Mouse (Mus musculus): ENCODE data around the gene Nup107. TPM values are rescaled to one million over a fixed set of nuclear protein-coding genes. Genes with fewer than 3 reads are reported as not detected.
"Not testable (repeated sequence)": the region's sequence is repeated elsewhere in the genome, so short reads cannot be mapped to it uniquely, and the experiment has no call there.

Gene Nup107
- polyA plus RNA-seq, 1 experiment from 2014 or later: 35.6 TPM

DNA sequence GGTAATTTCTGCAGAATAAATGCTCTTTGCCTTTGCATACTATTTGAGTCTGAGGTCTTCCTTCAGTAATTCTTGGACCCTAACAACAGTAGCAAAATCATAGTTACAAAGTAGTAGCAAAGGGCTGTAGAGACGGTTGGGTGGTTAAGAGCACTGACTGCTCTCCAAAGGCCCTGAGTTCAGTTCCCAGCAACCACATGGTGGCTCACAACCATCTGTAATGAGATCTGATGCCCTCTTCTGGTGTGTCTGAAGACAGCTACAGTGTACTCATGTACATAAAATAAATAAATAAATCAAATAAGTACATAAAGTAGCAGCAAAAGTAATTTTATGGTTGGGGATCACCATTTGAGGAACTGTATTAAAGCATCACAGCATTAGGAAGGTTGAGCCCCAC is 76.9 kb downstream of the Nup107 start:
- H3K4me3 ChIP-seq; H3K9me3 ChIP-seq (replicated peaks); H3K9ac ChIP-seq; H3K27me3 ChIP-seq; H3K4me2 ChIP-seq; H3K36me3 ChIP-seq; ATAC-seq (replicated peaks; ENCODE audit: insufficient number of reproducible peaks, insufficient read depth, low FRiP score, low read depth); H3K27ac ChIP-seq: not testable (repeated sequence)
- peaks cover 18% of the 10 kb centered on the region for H3K4me1 ChIP-seq (replicated peaks)
- 96% methylated on average over 1 of the region's 1 CpGs for WGBS

DNA sequence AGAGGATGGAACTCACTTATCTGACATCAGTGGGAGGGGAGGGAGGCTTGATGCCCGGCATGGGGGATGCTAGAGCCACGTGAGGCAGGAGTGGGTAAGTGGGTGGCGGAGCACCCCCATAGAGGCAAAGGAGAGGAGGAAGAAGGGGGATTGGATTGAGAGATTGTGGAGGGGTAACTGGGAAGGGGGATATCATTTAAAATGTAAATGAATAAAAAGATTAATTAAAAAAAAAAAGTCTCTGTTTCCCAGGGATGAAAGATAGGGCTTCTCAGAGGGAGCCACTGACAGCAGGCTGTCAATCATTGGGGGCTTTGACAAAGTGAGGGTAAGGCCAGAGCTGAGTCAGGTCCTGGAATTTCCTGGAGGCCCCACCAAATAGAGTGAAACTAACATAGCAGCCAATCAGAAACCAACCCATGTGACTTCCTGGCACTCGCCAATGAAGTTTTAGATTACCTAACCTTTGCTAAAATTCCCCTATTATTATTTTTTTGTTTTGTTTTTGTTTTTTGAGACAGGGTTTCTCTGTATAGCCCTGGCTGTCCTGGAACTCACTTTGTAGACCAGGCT is 77.5 kb downstream of the Nup107 start:
- H3K4me1 ChIP-seq (replicated peaks): peaks cover 18% of the 10 kb centered on the region
- H3K4me2 ChIP-seq: no peak overlapping the region
- H3K36me3 ChIP-seq: no peaks in the 10 kb centered on the region
- 65% methylated on average over 4 of the region's 4 CpGs for WGBS
- H3K9me3 ChIP-seq (replicated peaks): no peaks in the 10 kb centered on the region
- H3K27me3 ChIP-seq: no peaks in the 10 kb centered on the region
- ATAC-seq (replicated peaks; ENCODE audit: insufficient number of reproducible peaks, insufficient read depth, low FRiP score, low read depth): no peak
- H3K4me3 ChIP-seq: no peak overlapping the region
- H3K9ac ChIP-seq: no peak overlapping the region
- no peak overlapping the region for H3K27ac ChIP-seq

DNA sequence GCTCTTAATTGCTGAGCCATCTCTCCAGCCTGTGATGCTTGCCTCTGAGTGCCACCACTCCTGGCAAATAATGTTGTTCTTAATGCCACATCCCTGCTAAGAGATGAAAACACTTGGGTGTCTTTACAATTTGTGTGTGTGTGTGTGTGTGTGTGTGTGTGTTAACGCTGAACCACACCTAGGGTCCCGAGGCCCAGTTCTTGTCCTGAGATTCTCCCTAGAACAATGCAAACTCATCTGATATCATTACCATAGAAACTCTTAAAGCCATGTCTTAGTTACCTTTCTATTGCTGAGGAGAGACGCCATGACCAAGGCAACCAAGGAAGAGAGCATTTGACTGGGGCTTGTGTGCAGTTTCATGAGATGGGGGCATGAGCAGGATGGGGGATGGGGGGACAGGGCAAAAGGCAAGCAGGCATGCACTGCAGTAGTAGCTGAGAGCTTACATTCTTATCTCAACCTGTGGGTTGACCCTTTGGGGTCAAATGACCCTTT is 78.4 kb downstream of the Nup107 start:
- no peak for ATAC-seq (replicated peaks; ENCODE audit: insufficient number of reproducible peaks, insufficient read depth, low FRiP score, low read depth)
- Histone ChIP-seq H3K4me2 (no peak overlapping the region), H3K9me3 (replicated peaks) (no peaks in the 10 kb centered on the region), H3K9ac (no peak overlapping the region), H3K27ac (no peak overlapping the region), H3K4me3 (no peak overlapping the region), H3K4me1 (replicated peaks) (peaks cover 20% of the 10 kb centered on the region), H3K27me3 (no peaks in the 10 kb centered on the region), H3K36me3 (no peaks in the 10 kb centered on the region)
- WGBS: 83% methylated on average over 3 of the region's 3 CpGs

DNA sequence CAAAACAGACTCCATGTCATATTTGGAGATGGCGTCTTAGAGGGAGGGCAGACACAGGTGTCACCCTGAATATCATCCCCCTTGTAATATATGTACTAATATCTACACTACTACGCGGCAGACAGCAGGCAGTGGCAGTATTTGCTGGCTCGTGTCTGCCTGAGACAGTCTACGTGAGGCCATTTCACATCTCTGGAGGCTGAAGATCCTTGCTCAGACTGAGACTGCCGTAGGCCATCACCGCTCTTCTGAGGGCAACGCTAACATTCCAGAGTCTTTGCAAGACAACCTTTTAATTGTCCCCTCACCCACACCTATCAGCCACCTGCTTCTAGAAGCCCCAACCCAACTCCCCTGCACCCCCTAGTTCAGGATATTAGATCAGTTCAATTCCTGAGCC is 79.0 kb downstream of the Nup107 start:
- H3K27me3 ChIP-seq: no peaks in the 10 kb centered on the region

DNA sequence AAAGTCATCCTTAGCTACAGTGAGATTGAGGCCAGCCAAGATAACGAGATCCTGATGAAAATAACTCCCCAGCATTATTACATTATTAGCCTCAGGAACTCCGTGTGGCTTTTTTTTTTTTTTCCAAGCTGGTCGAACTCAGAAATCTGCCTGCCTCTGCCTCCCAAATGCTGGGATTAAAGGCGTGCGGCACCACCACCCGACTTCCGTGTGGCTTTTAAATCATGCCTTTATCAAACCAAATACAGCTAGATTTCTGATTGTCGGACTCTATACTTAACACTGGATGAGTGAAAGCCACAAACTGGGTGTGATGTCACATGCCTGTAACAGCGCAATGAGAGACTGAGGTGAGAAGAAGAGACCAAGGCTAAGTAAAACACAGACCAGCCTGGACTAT is 79.6 kb downstream of the Nup107 start:
- H3K9ac ChIP-seq: no peak overlapping the region
- no peaks in the 10 kb centered on the region for H3K27me3 ChIP-seq
- no peaks in the 10 kb centered on the region for H3K36me3 ChIP-seq
- H3K4me2 ChIP-seq: no peak overlapping the region
- 90% methylated on average over 9 of the region's 9 CpGs for WGBS
- H3K27ac ChIP-seq: no peak overlapping the region
- no peaks in the 10 kb centered on the region for H3K9me3 ChIP-seq (replicated peaks)
- no peak for ATAC-seq (replicated peaks; ENCODE audit: insufficient number of reproducible peaks, insufficient read depth, low FRiP score, low read depth)
- no peak overlapping the region for H3K4me3 ChIP-seq
- H3K4me1 ChIP-seq (replicated peaks): peaks cover 19% of the 10 kb centered on the region

More for the DNA sequence above, 79.0 kb downstream of the Nup107 start:
- Histone ChIP-seq H3K9me3 (replicated peaks) (no peaks in the 10 kb centered on the region), H3K36me3 (no peaks in the 10 kb centered on the region), H3K4me3 (no peak overlapping the region), H3K27ac (no peak overlapping the region), H3K4me1 (replicated peaks) (peaks cover 24% of the 10 kb centered on the region), H3K9ac (no peak overlapping the region), H3K4me2 (no peak overlapping the region)
- no peak for ATAC-seq (replicated peaks; ENCODE audit: insufficient number of reproducible peaks, insufficient read depth, low FRiP score, low read depth)
- WGBS: 90% methylated on average over 8 of the region's 8 CpGs

DNA sequence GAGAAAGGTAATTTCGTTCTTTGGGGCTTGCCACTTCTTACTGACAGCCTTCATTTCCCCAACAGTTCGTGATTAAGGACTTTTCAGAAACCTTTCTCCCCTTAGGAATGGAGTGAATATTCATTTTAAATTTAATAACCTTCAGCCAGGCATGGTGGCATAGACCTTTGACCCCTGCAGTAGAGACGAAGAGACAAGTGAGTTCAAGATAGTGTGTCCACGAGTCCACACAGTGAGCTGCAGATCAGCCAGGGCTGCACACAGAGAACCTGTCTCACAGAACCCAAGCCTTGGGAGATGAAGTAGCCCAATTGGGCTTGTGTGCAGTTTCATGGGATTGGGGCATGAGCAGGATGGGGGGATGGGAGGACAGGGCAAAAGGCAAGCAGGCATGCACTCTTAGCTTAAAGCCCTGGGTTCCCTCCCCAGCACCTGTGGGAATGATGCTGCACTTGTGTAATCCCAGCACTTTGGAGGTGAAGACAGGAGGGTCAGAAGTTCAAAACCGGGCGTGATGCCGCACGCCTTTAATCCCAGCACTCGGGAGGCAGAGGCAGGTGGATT is 80.2 kb downstream of the Nup107 start:
- H3K9ac ChIP-seq: no peak overlapping the region
- H3K27ac ChIP-seq: no peak overlapping the region
- peaks cover 16% of the 10 kb centered on the region for H3K4me1 ChIP-seq (replicated peaks)
- H3K4me2 ChIP-seq: no peak overlapping the region
- WGBS: 87% methylated on average over 9 of the region's 9 CpGs
- no peak for ATAC-seq (replicated peaks; ENCODE audit: insufficient number of reproducible peaks, insufficient read depth, low FRiP score, low read depth)
- no peaks in the 10 kb centered on the region for H3K27me3 ChIP-seq
- no peak overlapping the region for H3K4me3 ChIP-seq
- peaks cover 5% of the 10 kb centered on the region; the same call in 1 of the 2 replicates for H3K36me3 ChIP-seq
- H3K9me3 ChIP-seq (replicated peaks): no peaks in the 10 kb centered on the region

DNA sequence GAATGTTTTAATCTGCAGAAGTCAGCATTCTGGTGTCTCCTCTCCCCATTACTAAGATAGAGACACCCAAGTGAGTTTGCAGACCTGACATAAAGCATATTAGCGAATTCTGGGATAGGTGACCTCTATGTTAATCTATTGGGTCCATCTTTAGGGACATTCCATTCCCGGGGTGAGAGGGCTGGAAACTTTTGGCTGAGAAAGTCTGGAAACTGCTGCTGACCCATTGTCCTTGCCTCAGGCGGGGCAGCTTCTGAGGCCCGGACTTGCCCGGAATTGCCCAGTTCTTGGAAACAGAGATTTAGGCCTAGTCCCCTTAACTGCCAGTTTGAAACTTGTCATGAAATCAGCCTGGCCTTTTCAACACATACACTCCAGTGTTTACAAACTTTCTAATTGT is 81.1 kb downstream of the Nup107 start:
- Histone ChIP-seq H3K4me3 (peak overlapping the region; percentile 91), H3K27ac (no peak overlapping the region), H3K4me2 (peak overlapping the region; percentile 60), H3K4me1 (replicated peaks) (peaks cover 21% of the 10 kb centered on the region), H3K9ac (no peak overlapping the region), H3K36me3 (peaks cover 10% of the 10 kb centered on the region; the same call in 1 of the 2 replicates), H3K27me3 (no peaks in the 10 kb centered on the region), H3K9me3 (replicated peaks) (no peaks in the 10 kb centered on the region)
- 65% methylated on average over 5 of the region's 5 CpGs for WGBS
- ATAC-seq (replicated peaks; ENCODE audit: insufficient number of reproducible peaks, insufficient read depth, low FRiP score, low read depth): no peak

DNA sequence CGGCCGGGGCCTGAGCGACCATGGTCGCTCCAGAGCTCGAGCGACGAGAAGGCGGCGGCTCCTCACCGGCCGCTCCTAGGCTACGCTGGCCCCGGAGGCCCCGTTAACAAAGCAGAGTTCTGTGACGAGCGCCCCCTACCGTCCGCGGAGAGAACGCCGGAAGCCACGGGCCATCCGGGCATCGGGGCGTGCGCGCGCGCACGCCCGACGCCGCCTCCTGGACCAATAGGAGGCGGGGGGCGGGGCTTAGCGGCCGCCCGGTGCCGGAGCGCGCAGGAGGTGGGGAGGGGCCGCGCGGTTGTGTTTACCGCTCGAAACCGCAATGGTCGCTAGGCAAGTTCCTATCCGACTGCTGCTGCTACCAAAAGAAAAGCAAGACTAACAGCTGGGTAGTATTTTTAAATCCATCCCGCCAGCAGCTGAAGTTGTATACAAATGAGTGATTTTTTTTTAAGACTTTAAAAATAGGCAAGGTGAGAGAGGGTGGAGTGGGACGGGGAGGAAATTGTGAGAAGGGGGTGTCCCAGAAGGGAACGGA is 81.8 kb downstream of the Nup107 start, which contains the start of gene Mdm2:
Mdm2 (minus strand) TSS at position 155 of the 538 bp plus-strand sequence.
- Histone ChIP-seq H3K4me3 (peak within 1 kb of the TSS; percentile 91), H3K27ac (peak within 1 kb of the TSS; percentile 98), H3K4me1 (replicated peaks) (peaks cover 22% of the 10 kb centered on the region), H3K27me3 (no peaks in the 10 kb centered on the region), H3K36me3 (peaks cover 11% of the 10 kb centered on the region; the same call in 1 of the 2 replicates), H3K4me2 (peak within 1 kb of the TSS; percentile 69), H3K9me3 (replicated peaks) (no peaks in the 10 kb centered on the region), H3K9ac (peak within 1 kb of the TSS; percentile 99)
- peak; percentile 95 for ATAC-seq (replicated peaks; ENCODE audit: insufficient number of reproducible peaks, insufficient read depth, low FRiP score, low read depth)
- under 1% methylated on average over 52 of the region's 52 CpGs for WGBS

DNA sequence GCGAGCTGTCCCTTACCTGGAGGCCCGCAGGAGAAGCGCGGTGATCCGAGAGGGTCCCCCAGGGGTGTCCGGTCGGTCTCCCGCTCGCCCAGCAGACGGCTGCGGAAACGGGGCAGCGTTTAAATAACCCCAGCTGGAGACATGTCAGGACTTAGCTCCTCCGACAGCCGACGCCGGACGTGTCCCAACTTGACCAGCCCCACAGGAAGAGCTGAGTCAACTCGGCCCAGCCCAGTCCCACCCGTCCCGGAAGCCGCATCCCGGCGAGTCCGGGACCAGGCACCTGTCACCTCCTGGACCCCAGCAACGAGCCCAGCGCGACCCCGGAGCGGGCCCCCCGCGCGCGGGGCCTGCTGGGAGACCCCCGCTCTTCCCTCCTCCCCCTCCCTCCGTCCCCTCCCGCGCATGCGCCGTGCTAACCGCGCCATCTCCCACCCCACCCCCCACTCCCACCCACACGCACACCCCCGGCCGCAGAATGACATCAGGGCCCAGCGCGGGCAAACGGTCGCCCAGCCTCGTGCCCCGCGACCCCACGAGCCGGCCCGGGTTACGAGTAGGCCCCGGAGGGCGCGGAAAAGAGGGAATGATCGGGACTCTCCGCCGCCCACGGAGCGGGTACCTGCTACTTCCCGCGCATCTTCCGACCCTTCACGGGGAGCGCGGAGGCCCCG is 82.4 kb downstream of the Nup107 start:
- H3K36me3 ChIP-seq: peaks cover 16% of the 10 kb centered on the region; the same call in 1 of the 2 replicates
- WGBS: under 1% methylated on average over 65 of the region's 71 CpGs
- H3K27me3 ChIP-seq: no peaks in the 10 kb centered on the region

DNA sequence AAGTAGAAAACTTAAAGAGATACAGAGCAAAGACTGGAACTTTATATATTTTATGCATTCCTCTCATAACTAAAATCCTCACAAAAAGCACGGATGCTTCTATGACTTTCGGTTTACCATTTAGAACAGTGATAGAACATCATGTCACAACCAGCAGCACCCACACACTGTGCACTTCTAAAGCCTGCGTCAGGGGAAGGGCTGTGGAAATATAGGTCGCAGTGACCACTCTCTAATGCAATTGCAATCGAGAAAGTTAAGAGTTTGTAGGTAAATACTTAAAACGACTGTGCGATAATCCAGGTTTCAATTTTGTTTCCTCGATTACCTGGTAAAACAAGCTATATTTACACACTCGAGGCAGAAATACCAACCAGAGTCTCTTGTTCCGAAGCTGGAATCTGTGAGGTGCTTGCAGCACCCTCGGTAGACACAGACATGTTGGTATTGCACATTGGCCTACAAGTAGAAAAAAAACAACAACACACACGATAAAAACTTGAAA is 83.1 kb downstream of the Nup107 start:
- peak overlapping the region; percentile 99 for H3K9ac ChIP-seq
- H3K4me2 ChIP-seq: peak overlapping the region; percentile 69
- ATAC-seq (replicated peaks; ENCODE audit: insufficient number of reproducible peaks, insufficient read depth, low FRiP score, low read depth): no peak
- H3K4me3 ChIP-seq: peak overlapping the region; percentile 91
- H3K27ac ChIP-seq: peak overlapping the region; percentile 98; the same call in 1 of the 2 replicates
- 34% methylated on average over 12 of the region's 12 CpGs for WGBS
- no peaks in the 10 kb centered on the region for H3K9me3 ChIP-seq (replicated peaks)
- H3K4me1 ChIP-seq (replicated peaks): peaks cover 22% of the 10 kb centered on the region
- H3K36me3 ChIP-seq: peaks cover 22% of the 10 kb centered on the region
- no peaks in the 10 kb centered on the region for H3K27me3 ChIP-seq

More for the DNA sequence above, 82.4 kb downstream of the Nup107 start:
- peak overlapping the region; percentile 69 for H3K4me2 ChIP-seq
- peak; percentile 81 for ATAC-seq (replicated peaks; ENCODE audit: insufficient number of reproducible peaks, insufficient read depth, low FRiP score, low read depth)
- peak overlapping the region; percentile 99 for H3K9ac ChIP-seq
- peaks cover 22% of the 10 kb centered on the region for H3K4me1 ChIP-seq (replicated peaks)
- peak overlapping the region; percentile 91 for H3K4me3 ChIP-seq
- peak overlapping the region; percentile 98 for H3K27ac ChIP-seq
- H3K9me3 ChIP-seq (replicated peaks): no peaks in the 10 kb centered on the region

DNA sequence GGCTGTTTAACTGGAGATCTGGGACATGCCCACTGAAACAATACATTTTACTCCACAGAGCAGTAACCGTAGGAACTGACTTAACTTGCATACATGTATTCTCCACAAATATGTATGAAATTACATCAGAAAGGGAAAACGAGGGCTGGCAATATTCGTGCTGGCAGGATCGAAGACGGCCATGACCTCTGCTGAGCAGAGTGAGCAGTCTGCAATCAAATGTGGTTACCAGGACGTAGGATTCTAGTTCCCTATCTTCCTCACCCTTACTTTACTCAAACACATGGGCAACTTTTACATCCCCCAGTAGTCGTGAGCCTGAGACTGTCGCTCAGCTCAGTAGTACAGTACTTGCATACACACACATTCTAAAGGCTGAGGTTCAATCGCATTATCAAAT is 83.6 kb downstream of the Nup107 start:
- Histone ChIP-seq H3K27ac (no peak overlapping the region), H3K4me1 (replicated peaks) (peaks cover 22% of the 10 kb centered on the region), H3K9ac (peak overlapping the region; percentile 34; the same call in 1 of the 2 replicates), H3K9me3 (replicated peaks) (no peaks in the 10 kb centered on the region), H3K27me3 (no peaks in the 10 kb centered on the region), H3K36me3 (peaks cover 26% of the 10 kb centered on the region), H3K4me3 (peak overlapping the region; percentile 91), H3K4me2 (peak overlapping the region; percentile 69)
- WGBS: 74% methylated on average over 9 of the region's 9 CpGs
- no peak for ATAC-seq (replicated peaks; ENCODE audit: insufficient number of reproducible peaks, insufficient read depth, low FRiP score, low read depth)

Data from heart, embryonic 15.5 days (tissue).